Mouse (Mus musculus): ENCODE data around the gene Gga1. TPM values are rescaled to one million over a fixed set of nuclear protein-coding genes. Genes with fewer than 3 reads are reported as not detected.

Gga1 gene
- polyA plus RNA-seq, 1 experiment from 2014 or later, result 44.8 TPM

DNA sequence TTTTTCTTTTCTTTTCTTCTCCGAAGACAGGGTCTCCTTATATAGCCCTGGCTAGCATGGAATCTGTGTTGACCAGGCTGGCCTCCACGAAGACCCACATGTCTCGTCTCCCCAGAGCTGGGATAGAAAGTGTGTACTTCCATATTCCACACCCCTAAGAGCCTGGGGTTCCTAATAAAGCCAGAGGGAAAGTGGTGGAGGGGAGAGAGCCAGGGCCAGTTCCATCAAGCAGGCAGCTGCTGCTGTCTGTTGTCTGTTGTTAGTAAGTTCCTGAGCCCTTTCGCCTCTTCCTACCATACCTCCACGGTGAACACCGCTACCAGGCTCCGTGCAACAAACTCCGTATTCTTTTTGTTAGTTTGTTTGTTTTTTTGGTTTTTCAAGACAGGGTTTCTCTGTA lies 51.5 kb downstream of the Gga1 start:
- H3K4me3 ChIP-seq (ENCODE audit: low read length), result peak overlapping the region; percentile 49
- H3K4me2 ChIP-seq (replicated peaks; ENCODE audit: low read depth, low read length), result peak overlapping the region; percentile 81
- ATAC-seq (ENCODE audit: low FRiP score, low TSS enrichment), result 0 out of 2 replicates have a peak, but pooled peaks have one; percentile 1
- H3K4me1 ChIP-seq (ENCODE audit: control insufficient read depth, insufficient read depth, low read length), result peaks cover 27% of the 10 kb centered on the region
- H3K27ac ChIP-seq (ENCODE audit: low read depth, low read length), result no peak overlapping the region
- H3K9me3 ChIP-seq (ENCODE audit: control insufficient read depth, low read length), result no peaks in the 10 kb centered on the region
- peaks cover 7% of the 10 kb centered on the region for H3K36me3 ChIP-seq (ENCODE audit: control insufficient read depth, insufficient read depth, low read length)
- WGBS, result 51% methylated on average over 8 of the region's 8 CpGs
- no peak overlapping the region for H3K9ac ChIP-seq (ENCODE audit: low read depth, low read length)
- H3K27me3 ChIP-seq (ENCODE audit: control insufficient read depth, insufficient read depth, low read length), result no peaks in the 10 kb centered on the region

DNA sequence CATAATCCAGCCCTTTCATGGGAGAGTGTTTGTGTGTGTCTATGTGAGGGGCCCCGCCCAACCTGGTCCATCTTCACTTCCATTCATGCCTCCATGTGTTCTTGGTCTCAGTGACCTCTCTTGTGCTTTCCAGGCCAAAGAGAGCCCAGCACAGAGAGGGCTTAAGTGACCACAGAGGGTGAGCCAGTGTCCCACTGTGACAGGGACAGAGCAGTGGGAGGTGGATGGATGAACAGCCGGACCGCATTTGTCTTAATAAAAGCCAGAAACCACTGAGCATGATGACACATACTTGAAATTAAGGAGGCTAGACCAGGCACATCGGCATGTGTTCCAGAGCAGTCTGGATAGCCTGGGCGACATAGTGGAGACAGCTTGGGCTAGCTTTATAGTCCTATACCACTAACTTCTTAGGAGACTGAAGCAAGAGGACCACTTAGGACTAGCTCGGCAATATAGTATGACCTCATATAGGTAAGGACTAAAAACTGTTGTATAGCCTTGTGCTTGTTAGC lies 53.3 kb downstream of the Gga1 start:
- H3K36me3 ChIP-seq (ENCODE audit: control insufficient read depth, insufficient read depth, low read length), result peaks cover 7% of the 10 kb centered on the region
- ATAC-seq (ENCODE audit: low FRiP score, low TSS enrichment), result no peak
- H3K9ac ChIP-seq (ENCODE audit: low read depth, low read length), result no peak overlapping the region
- WGBS, result 89% methylated on average over 6 of the region's 6 CpGs
- no peak overlapping the region for H3K4me3 ChIP-seq (ENCODE audit: low read length)
- H3K4me2 ChIP-seq (replicated peaks; ENCODE audit: low read depth, low read length), result no peak overlapping the region
- no peaks in the 10 kb centered on the region for H3K9me3 ChIP-seq (ENCODE audit: control insufficient read depth, low read length)
- H3K27ac ChIP-seq (ENCODE audit: low read depth, low read length), result no peak overlapping the region
- H3K27me3 ChIP-seq (ENCODE audit: control insufficient read depth, insufficient read depth, low read length), result no peaks in the 10 kb centered on the region
- H3K4me1 ChIP-seq (ENCODE audit: control insufficient read depth, insufficient read depth, low read length), result peaks cover 23% of the 10 kb centered on the region

DNA sequence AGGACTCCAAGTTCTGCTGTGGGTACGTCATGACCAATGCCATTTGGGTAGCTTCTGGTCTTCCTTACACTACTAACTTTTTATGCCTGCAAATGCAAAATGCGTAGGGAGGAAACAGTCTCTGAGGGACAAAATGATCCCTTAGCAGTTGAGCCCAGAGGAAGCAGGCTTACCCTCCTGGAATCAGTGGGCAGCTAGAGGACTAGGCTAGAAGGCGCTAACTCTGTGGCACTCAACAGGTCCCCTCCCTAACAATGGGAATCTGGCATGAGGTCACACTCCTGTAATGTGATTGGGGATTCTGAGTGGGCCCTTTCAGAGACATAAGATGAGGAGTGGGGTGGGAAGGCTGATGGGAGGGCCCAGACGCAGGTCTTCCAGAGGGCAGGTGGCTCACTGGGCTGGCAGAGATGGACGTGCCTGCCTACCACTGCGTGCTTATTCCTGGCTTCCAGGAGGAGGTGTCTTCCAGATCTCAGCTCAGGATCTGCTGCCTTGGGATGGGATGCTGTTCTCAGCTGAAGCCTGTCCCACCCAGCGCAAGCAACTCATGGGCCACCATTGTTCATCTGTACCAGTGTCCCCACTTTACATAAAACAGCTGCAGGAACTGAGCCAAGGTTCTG lies 53.9 kb downstream of the Gga1 start:
- H3K9ac ChIP-seq (ENCODE audit: low read depth, low read length), result no peak overlapping the region; the same call in 1 of the 2 replicates
- H3K36me3 ChIP-seq (ENCODE audit: control insufficient read depth, insufficient read depth, low read length), result peaks cover 7% of the 10 kb centered on the region
- no peak overlapping the region for H3K4me2 ChIP-seq (replicated peaks; ENCODE audit: low read depth, low read length)
- H3K27ac ChIP-seq (ENCODE audit: low read depth, low read length), result 0 out of 2 replicates have a peak overlapping the region, but pooled peaks have one; percentile 7
- no peak for ATAC-seq (ENCODE audit: low FRiP score, low TSS enrichment)
- H3K9me3 ChIP-seq (ENCODE audit: control insufficient read depth, low read length), result no peaks in the 10 kb centered on the region
- H3K4me3 ChIP-seq (ENCODE audit: low read length), result no peak overlapping the region
- 88% methylated on average over 7 of the region's 7 CpGs for WGBS
- peaks cover 22% of the 10 kb centered on the region for H3K4me1 ChIP-seq (ENCODE audit: control insufficient read depth, insufficient read depth, low read length)
- H3K27me3 ChIP-seq (ENCODE audit: control insufficient read depth, insufficient read depth, low read length), result no peaks in the 10 kb centered on the region

DNA sequence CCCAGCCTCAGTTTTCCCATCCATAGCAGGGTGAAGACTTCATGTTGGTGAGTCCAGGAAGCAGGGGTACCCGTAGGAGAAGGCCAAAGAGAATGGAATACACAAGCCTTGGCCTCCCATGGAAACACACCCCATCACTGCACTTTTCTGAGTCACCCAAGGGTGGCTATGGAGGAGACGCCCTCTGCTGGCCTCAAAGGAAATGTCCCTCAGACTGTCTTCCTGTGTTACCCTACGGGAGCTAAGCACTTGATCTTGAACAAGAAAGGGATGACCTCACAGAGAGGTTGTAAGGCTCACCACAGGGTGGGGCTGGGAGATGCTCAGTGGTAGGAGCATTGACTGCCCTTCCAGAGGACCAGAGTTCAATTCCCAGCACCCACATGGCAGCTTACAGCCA lies 54.6 kb downstream of the Gga1 start:
- 36% methylated on average over 3 of the region's 3 CpGs for WGBS
- Histone ChIP-seq H3K27me3 (ENCODE audit: control insufficient read depth, insufficient read depth, low read length) (no peaks in the 10 kb centered on the region), H3K4me3 (ENCODE audit: low read length) (no peak overlapping the region), H3K36me3 (ENCODE audit: control insufficient read depth, insufficient read depth, low read length) (peaks cover 7% of the 10 kb centered on the region), H3K4me1 (ENCODE audit: control insufficient read depth, insufficient read depth, low read length) (peaks cover 19% of the 10 kb centered on the region), H3K9ac (ENCODE audit: low read depth, low read length) (no peak overlapping the region; the same call in 1 of the 2 replicates), H3K4me2 (replicated peaks; ENCODE audit: low read depth, low read length) (no peak overlapping the region), H3K9me3 (ENCODE audit: control insufficient read depth, low read length) (no peaks in the 10 kb centered on the region), H3K27ac (ENCODE audit: low read depth, low read length) (no peak overlapping the region)
- ATAC-seq (ENCODE audit: low FRiP score, low TSS enrichment), result no peak

DNA sequence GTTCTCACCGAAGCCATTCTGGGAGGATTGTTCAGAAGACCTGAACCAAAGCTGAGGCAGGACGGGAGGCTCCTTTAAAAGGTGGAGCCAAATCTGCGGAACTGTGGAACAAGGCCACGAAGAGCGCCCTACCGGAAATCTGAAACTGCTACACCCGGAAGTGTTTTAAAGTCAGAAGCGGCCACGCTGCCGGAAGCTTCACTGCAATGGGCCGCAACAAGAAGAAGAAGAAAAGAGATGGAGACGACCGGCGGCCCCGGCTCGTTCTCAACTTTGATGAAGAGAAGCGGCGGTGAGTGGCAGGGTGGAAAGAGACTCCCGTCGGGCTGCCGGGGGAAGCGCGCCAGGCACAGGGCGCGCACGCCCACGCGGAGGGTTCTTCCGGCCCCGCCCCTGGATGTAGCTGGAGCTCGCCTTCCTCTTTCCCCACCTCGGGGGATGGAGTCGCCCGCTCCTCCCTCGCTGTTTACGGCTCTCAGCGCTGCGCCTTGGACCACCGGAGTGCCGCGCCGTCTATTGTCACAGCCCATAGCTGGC lies 57.9 kb downstream of the Gga1 start, which contains the start of gene Nol12:
Gene Nol12, plus strand, starts transcription at position 150 of the 537 bp plus-strand sequence.
- H3K9ac ChIP-seq (ENCODE audit: low read depth, low read length), result peak within 1 kb of the TSS; percentile 72
- H3K27ac ChIP-seq (ENCODE audit: low read depth, low read length), result peak within 1 kb of the TSS; percentile 71
- peak within 1 kb of the TSS; percentile 59 for H3K4me3 ChIP-seq (ENCODE audit: low read length)
- peak within 1 kb of the TSS; percentile 58 for H3K4me2 ChIP-seq (replicated peaks; ENCODE audit: low read depth, low read length)
- under 1% methylated on average over 42 of the region's 42 CpGs for WGBS
- peaks cover 25% of the 10 kb centered on the region for H3K36me3 ChIP-seq (ENCODE audit: control insufficient read depth, insufficient read depth, low read length)
- no peaks in the 10 kb centered on the region for H3K27me3 ChIP-seq (ENCODE audit: control insufficient read depth, insufficient read depth, low read length)
- no peaks in the 10 kb centered on the region for H3K9me3 ChIP-seq (ENCODE audit: control insufficient read depth, low read length)
- peaks cover 8% of the 10 kb centered on the region for H3K4me1 ChIP-seq (ENCODE audit: control insufficient read depth, insufficient read depth, low read length)
- ATAC-seq (ENCODE audit: low FRiP score, low TSS enrichment), result peak; percentile 85

DNA sequence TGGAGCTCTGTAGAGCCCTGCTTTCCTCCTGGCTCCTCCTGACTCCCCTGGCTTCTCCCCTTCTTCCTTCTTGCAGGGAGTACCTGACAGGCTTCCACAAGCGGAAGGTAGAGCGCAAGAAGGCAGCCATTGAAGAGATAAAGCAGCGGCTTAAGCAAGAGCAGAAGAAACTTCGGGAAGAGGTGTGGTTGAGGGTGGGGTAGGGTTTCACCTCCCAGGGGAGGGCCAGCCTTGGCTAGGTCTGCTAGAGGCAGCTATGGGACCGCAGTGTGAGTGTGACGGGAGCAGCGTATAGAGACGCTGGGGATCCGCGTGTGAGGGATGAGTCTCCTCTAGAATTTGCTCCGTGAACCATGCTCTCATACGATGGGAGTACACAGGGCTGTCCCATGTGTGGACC lies 59.4 kb downstream of the Gga1 start:
- Histone ChIP-seq H3K36me3 (ENCODE audit: control insufficient read depth, insufficient read depth, low read length) (peaks cover 40% of the 10 kb centered on the region), H3K9me3 (ENCODE audit: control insufficient read depth, low read length) (no peaks in the 10 kb centered on the region), H3K9ac (ENCODE audit: low read depth, low read length) (0 out of 2 replicates have a peak overlapping the region, but pooled peaks have one; percentile 12), H3K27me3 (ENCODE audit: control insufficient read depth, insufficient read depth, low read length) (no peaks in the 10 kb centered on the region), H3K4me2 (replicated peaks; ENCODE audit: low read depth, low read length) (no peak overlapping the region), H3K4me3 (ENCODE audit: low read length) (0 out of 2 replicates have a peak overlapping the region, but pooled peaks have one; percentile 59), H3K27ac (ENCODE audit: low read depth, low read length) (no peak overlapping the region), H3K4me1 (ENCODE audit: control insufficient read depth, insufficient read depth, low read length) (peaks cover 8% of the 10 kb centered on the region)
- 90% methylated on average over 12 of the region's 12 CpGs for WGBS
- no peak for ATAC-seq (ENCODE audit: low FRiP score, low TSS enrichment)

DNA sequence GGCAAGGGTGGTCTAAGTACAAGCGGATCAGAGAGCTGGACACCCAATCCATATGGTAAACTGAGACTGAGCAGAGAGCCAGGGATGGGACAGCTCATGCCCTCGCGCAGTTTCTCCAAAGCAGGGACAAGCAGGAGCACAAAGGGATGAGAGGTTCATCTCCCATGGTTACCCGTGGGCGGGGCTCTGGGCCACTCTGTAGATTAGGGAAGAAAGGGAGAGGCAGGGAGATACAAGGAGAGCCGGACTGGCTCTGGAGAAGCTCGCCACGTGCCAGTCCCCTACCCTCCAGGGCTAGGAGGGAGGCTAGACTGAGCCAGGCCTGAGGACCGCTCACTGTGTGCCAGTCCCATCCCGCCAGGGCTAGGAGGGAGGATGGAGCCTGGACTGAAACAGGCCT lies 60.3 kb downstream of the Gga1 start:
- no peaks in the 10 kb centered on the region for H3K27me3 ChIP-seq (ENCODE audit: control insufficient read depth, insufficient read depth, low read length)
- no peak overlapping the region for H3K4me3 ChIP-seq (ENCODE audit: low read length)
- no peak overlapping the region for H3K27ac ChIP-seq (ENCODE audit: low read depth, low read length)
- 94% methylated on average over 10 of the region's 10 CpGs for WGBS
- H3K4me2 ChIP-seq (replicated peaks; ENCODE audit: low read depth, low read length), result no peak overlapping the region
- H3K4me1 ChIP-seq (ENCODE audit: control insufficient read depth, insufficient read depth, low read length), result peaks cover 8% of the 10 kb centered on the region
- H3K9me3 ChIP-seq (ENCODE audit: control insufficient read depth, low read length), result no peaks in the 10 kb centered on the region
- peaks cover 42% of the 10 kb centered on the region for H3K36me3 ChIP-seq (ENCODE audit: control insufficient read depth, insufficient read depth, low read length)
- ATAC-seq (ENCODE audit: low FRiP score, low TSS enrichment), result no peak
- H3K9ac ChIP-seq (ENCODE audit: low read depth, low read length), result no peak overlapping the region

DNA sequence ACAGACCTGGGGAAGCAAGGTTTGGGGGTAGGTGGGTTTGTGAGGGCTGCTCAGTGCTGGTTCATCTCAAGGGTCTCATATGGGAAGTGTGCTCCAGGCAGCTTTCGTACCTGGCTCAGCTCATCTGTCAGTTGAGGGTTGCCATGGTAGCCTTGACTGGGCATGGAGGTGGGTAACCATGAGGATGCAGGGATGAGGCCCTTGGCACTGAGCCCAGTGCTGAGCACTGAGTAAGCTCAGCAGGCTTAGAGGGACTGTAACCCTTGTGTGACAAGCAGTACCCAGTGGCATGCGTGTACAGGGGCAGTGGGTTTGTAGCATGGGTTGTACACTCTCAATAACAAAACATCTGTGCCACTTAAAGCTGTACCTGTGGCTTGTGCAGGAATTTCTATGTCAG lies 61.0 kb downstream of the Gga1 start:
- H3K4me3 ChIP-seq (ENCODE audit: low read length), result no peak overlapping the region
- H3K27me3 ChIP-seq (ENCODE audit: control insufficient read depth, insufficient read depth, low read length), result no peaks in the 10 kb centered on the region
- ATAC-seq (ENCODE audit: low FRiP score, low TSS enrichment), result no peak
- no peak overlapping the region for H3K9ac ChIP-seq (ENCODE audit: low read depth, low read length)
- 96% methylated on average over 2 of the region's 2 CpGs for WGBS
- no peak overlapping the region for H3K27ac ChIP-seq (ENCODE audit: low read depth, low read length)
- no peaks in the 10 kb centered on the region for H3K9me3 ChIP-seq (ENCODE audit: control insufficient read depth, low read length)
- peaks cover 8% of the 10 kb centered on the region for H3K4me1 ChIP-seq (ENCODE audit: control insufficient read depth, insufficient read depth, low read length)
- H3K36me3 ChIP-seq (ENCODE audit: control insufficient read depth, insufficient read depth, low read length), result peaks cover 42% of the 10 kb centered on the region
- no peak overlapping the region for H3K4me2 ChIP-seq (replicated peaks; ENCODE audit: low read depth, low read length)

DNA sequence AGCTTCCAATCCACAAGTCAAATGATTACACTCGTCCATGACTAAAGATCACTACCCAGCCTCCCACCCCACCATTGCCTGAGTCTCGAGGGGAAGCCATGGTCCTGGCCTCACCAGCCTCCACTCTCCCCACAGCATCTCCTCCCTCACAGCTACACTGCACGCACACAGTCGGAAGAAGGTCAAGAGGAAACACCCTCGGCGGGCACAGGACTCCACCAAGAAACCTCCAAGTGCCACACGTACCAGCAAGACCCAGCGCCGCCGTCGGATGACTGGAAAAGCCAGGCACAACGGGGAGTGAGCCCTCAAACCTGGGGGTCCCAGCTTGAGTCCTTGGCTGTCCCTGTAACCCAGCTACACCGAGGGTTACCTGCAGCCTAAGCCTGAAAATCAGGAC lies 63.3 kb downstream of the Gga1 start:
- Histone ChIP-seq H3K36me3 (ENCODE audit: control insufficient read depth, insufficient read depth, low read length) (peaks cover 42% of the 10 kb centered on the region), H3K27ac (ENCODE audit: low read depth, low read length) (no peak overlapping the region), H3K9ac (ENCODE audit: low read depth, low read length) (no peak overlapping the region), H3K4me2 (replicated peaks; ENCODE audit: low read depth, low read length) (no peak overlapping the region), H3K4me3 (ENCODE audit: low read length) (no peak overlapping the region), H3K27me3 (ENCODE audit: control insufficient read depth, insufficient read depth, low read length) (no peaks in the 10 kb centered on the region), H3K4me1 (ENCODE audit: control insufficient read depth, insufficient read depth, low read length) (peaks cover 8% of the 10 kb centered on the region), H3K9me3 (ENCODE audit: control insufficient read depth, low read length) (no peaks in the 10 kb centered on the region)
- 93% methylated on average over 13 of the region's 13 CpGs for WGBS
- ATAC-seq (ENCODE audit: low FRiP score, low TSS enrichment), result no peak

Data from kidney, embryonic 14.5 days (tissue).